In the genomic region with DNA sequence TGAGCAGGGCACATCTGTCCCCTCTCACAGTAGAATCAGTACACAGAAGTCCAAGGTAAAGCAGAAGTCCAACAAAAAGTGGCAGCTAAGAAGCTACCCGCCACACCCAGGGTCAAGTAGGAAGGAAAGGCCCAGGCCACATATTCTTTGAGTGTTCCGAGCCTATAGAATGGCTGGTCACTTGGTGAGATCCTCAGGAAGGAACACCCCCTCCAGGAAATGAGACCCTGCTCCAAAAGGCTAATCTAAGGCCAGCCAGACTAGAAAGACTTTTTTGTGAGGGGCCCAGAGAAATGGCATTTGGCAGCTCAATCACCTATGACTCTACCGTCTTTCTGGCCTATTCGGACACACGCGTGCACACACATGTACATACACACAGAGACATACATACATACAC, we compare ENCODE assay signal across 9 mouse cellular contexts. TPM values are rescaled to one million over a fixed set of nuclear protein-coding genes. Genes with fewer than 3 reads are reported as not detected.
DNase-seq lines count a peak whose midpoint lies in the region; ATAC-seq and TF ChIP-seq lines count a peak whose summit lies in the region.
"Had no signal": no experiment of that assay in that cellular context is flagged by ENCODE, and none has a peak within 500 bp of the region (broad histone marks: within the 10 kb centered on the region; RNA-seq: fewer than 3 reads in every experiment).

No protein-coding gene starts in this region.

- peak overlapping the region; percentile 74 for H3K27ac ChIP-seq in hindbrain, embryonic 12.5 days
- H3K27ac ChIP-seq in hindbrain, embryonic 13.5 days = no peak overlapping the region
- peak overlapping the region; percentile 5; the same call in 1 of the 2 replicates for H3K27ac ChIP-seq in brown adipose tissue, adult 24 weeks (replicated peaks; ENCODE audit: low read depth, low read length)
- H3K27ac ChIP-seq in limb, embryonic 12.5 days = peak overlapping the region; percentile 96
- no peak overlapping the region for H3K27ac ChIP-seq in thymus, adult 2 months (ENCODE audit: control insufficient read depth, insufficient read depth, low read length)
- H3K27ac ChIP-seq: hindbrain, embryonic 15.5 days had no signal

- ATAC-seq in hindbrain, embryonic 12.5 days (ENCODE audit: low FRiP score) = no peak
- ATAC-seq in hindbrain, embryonic 13.5 days (ENCODE audit: low FRiP score) = no peak
- no peak for ATAC-seq in limb, embryonic 12.5 days (ENCODE audit: insufficient number of reproducible peaks, insufficient read depth, low FRiP score, low TSS enrichment, low read depth)
- ATAC-seq in megakaryocyte-erythroid progenitor cell, adult 5-6 weeks (replicated peaks; ENCODE audit: low FRiP score, low TSS enrichment, poor library complexity, severe bottlenecking) = no peak

- H3K9me3 ChIP-seq in hindbrain, embryonic 12.5 days (replicated peaks) = no peaks in the 10 kb centered on the region
- H3K9me3 ChIP-seq in hindbrain, embryonic 13.5 days = no peaks in the 10 kb centered on the region
- H3K9me3 ChIP-seq in limb, embryonic 12.5 days = 0 out of 2 replicates have a peak, but pooled peaks cover 4% of the 10 kb centered on the region
- H3K9me3 ChIP-seq: hindbrain, embryonic 15.5 days had no signal

- 74% methylated on average over 6 of the region's 6 CpGs for WGBS in hindbrain, embryonic 12.5 days
- 87% methylated on average over 6 of the region's 6 CpGs for WGBS in hindbrain, embryonic 13.5 days
- WGBS in limb, embryonic 12.5 days = 36% methylated on average over 6 of the region's 6 CpGs
- WGBS in thymus, adult 2 months = 95% methylated on average over 6 of the region's 6 CpGs

- H3K27me3 ChIP-seq in hindbrain, embryonic 12.5 days = 0 out of 2 replicates have a peak, but pooled peaks cover 5% of the 10 kb centered on the region
- no peaks in the 10 kb centered on the region for H3K27me3 ChIP-seq in hindbrain, embryonic 13.5 days
- no peaks in the 10 kb centered on the region for H3K27me3 ChIP-seq in limb, embryonic 12.5 days
- no peaks in the 10 kb centered on the region for H3K27me3 ChIP-seq in thymus, adult 2 months (ENCODE audit: control insufficient read depth, insufficient read depth, low read length)
- H3K27me3 ChIP-seq: hindbrain, embryonic 15.5 days had no signal

- no peak overlapping the region for H3K4me3 ChIP-seq in hindbrain, embryonic 12.5 days
- H3K4me3 ChIP-seq in hindbrain, embryonic 13.5 days = no peak overlapping the region
- no peak overlapping the region for H3K4me3 ChIP-seq in brown adipose tissue, adult 24 weeks (ENCODE audit: insufficient read depth, low read depth, low read length)
- H3K4me3 ChIP-seq in limb, embryonic 12.5 days (replicated peaks) = no peak overlapping the region
- no peak overlapping the region for H3K4me3 ChIP-seq in thymus, adult 2 months (ENCODE audit: control insufficient read depth, insufficient read depth, low read length)
- H3K4me3 ChIP-seq: erythroblast, embryonic 14.5 days; hindbrain, embryonic 15.5 days had no signal

- peak; percentile 60 for DNase-seq in 416B (ENCODE audit: low read depth)
- DNase-seq in thymus, adult 2 months = no peak

- no peaks in the 10 kb centered on the region for H3K36me3 ChIP-seq in hindbrain, embryonic 12.5 days
- H3K36me3 ChIP-seq in hindbrain, embryonic 13.5 days = no peaks in the 10 kb centered on the region
- no peaks in the 10 kb centered on the region for H3K36me3 ChIP-seq in limb, embryonic 12.5 days
- no peaks in the 10 kb centered on the region for H3K36me3 ChIP-seq in thymus, adult 2 months (ENCODE audit: control insufficient read depth, insufficient read depth, low read length)
- H3K36me3 ChIP-seq: hindbrain, embryonic 15.5 days had no signal

- no peak overlapping the region for H3K4me2 ChIP-seq in hindbrain, embryonic 12.5 days (replicated peaks)
- H3K4me2 ChIP-seq in hindbrain, embryonic 13.5 days = no peak overlapping the region
- H3K4me2 ChIP-seq in limb, embryonic 12.5 days = peak overlapping the region; percentile 21; the same call in 1 of the 2 replicates
- H3K4me2 ChIP-seq: hindbrain, embryonic 15.5 days had no signal

- no peak for TF ChIP-seq POLR2A in thymus, adult 2 months (IDR thresholded peaks at IDR 0.05; ENCODE audit: control insufficient read depth, extremely low read depth, insufficient read depth, low read length, poor library complexity)

- no peak overlapping the region for H3K9ac ChIP-seq in hindbrain, embryonic 12.5 days
- H3K9ac ChIP-seq in hindbrain, embryonic 13.5 days = no peak overlapping the region
- H3K9ac ChIP-seq in limb, embryonic 12.5 days (replicated peaks) = no peak overlapping the region
- H3K9ac ChIP-seq: hindbrain, embryonic 15.5 days had no signal

- H3K4me1 ChIP-seq in hindbrain, embryonic 12.5 days = peaks cover 30% of the 10 kb centered on the region
- peaks cover 32% of the 10 kb centered on the region for H3K4me1 ChIP-seq in hindbrain, embryonic 13.5 days (replicated peaks)
- H3K4me1 ChIP-seq in brown adipose tissue, adult 24 weeks (ENCODE audit: control insufficient read depth, insufficient read depth, insufficient read length, low read length) = peaks cover 22% of the 10 kb centered on the region
- H3K4me1 ChIP-seq in limb, embryonic 12.5 days (replicated peaks) = peaks cover 69% of the 10 kb centered on the region
- H3K4me1 ChIP-seq in thymus, adult 2 months (replicated peaks; ENCODE audit: control insufficient read depth, insufficient read depth, low read length) = 0 out of 2 replicates have a peak, but pooled peaks cover 3% of the 10 kb centered on the region

- no peak for TF ChIP-seq CTCF in thymus, adult 2 months (IDR thresholded peaks at IDR 0.05; ENCODE audit: borderline replicate concordance, control insufficient read depth, extremely low read depth, insufficient read depth, low read length, poor library complexity)

RNA-seq across cellular contexts. Expression of gene Cfap161, which starts 18.3 kb away (rescaled TPM):
- 0.94 and 1.0 TPM in 2 replicates for polyA plus RNA-seq in hindbrain, embryonic 12.5 days (2016; fragmentation: Nextera tagmentation; extraction: Ambion mirVana)
- polyA plus RNA-seq in hindbrain, embryonic 13.5 days (2015; fragmentation: Nextera tagmentation; extraction: Ambion mirVana) = 0.87 and 1.6 TPM in 2 replicates
- 1.1 and 1.4 TPM in 2 replicates for polyA plus RNA-seq in brown adipose tissue, adult 24 weeks (2012; ENCODE audit: insufficient read depth, insufficient read length, missing spikeins)
- 0.32 and 0.45 TPM in 2 replicates for polyA plus RNA-seq in limb, embryonic 12.5 days (2016; fragmentation: Nextera tagmentation; extraction: Ambion mirVana)
- not detected in 2 replicates for total RNA-seq in megakaryocyte-erythroid progenitor cell, adult 5-6 weeks (2014; fragmentation: Nextera tagmentation)
- total RNA-seq in megakaryocyte-erythroid progenitor cell, adult 5-6 weeks (2017) = not detected in 2 replicates
- polyA plus RNA-seq in thymus, adult 2 months (2012; rRNA removed) = 0.18 TPM in 1 of 2 replicates, not detected in the other
- polyA plus RNA-seq: erythroblast, embryonic 14.5 days had no signal

Comparison
In these comparisons a context has a peak if more than half of its experiments do, and no peak if none do; other contexts are left out.
1. H3K27ac ChIP-seq: peak in hindbrain, embryonic 12.5 days (single experiment), brown adipose tissue, adult 24 weeks (single experiment) and limb, embryonic 12.5 days (single experiment); none in hindbrain, embryonic 13.5 days (single experiment) and thymus, adult 2 months (single experiment).